Mouse (Mus musculus): ENCODE measurements around the gene Car11. TPM values are rescaled to one million over a fixed set of nuclear protein-coding genes. Genes with fewer than 3 reads are reported as not detected.
A peak's percentile ranks its signal among the peaks of the same experiment; 100 is the strongest.

Gene Car11
- polyA plus RNA-seq, 1 experiment from 2014 or later = 8.0 TPM

- H3K9me3 ChIP-seq (ENCODE audit: control insufficient read depth, low read length) = no peaks in the 10 kb centered on the region
- H3K4me3 ChIP-seq (ENCODE audit: control insufficient read depth in 1 of 2, insufficient read depth in 1 of 2, low read depth in 1 of 2, low read length in 2 of 2) = no peak overlapping the region
- H3K27me3 ChIP-seq (ENCODE audit: control insufficient read depth, insufficient read depth, low read length) = no peaks in the 10 kb centered on the region
- H3K36me3 ChIP-seq (ENCODE audit: control insufficient read depth, insufficient read depth, low read length) = no peaks in the 10 kb centered on the region
- peaks cover 5 to 15% of the 10 kb centered on the region in 2 experiments for H3K4me1 ChIP-seq (ENCODE audit: control insufficient read depth in 2 of 2, insufficient read depth in 2 of 2, low read length in 2 of 2)
- H3K4me2 ChIP-seq (ENCODE audit: low read length) = 0 out of 2 replicates have a peak overlapping the region, but pooled peaks have one; percentile 19
- 29% methylated on average over 14 of the region's 14 CpGs for WGBS
- ATAC-seq (ENCODE audit: insufficient number of reproducible peaks, insufficient read depth, low FRiP score, low read depth) = peak; percentile 15; the same call in 1 of the 2 replicates
- no peak overlapping the region for H3K9ac ChIP-seq (ENCODE audit: low read length)
- no peak overlapping the region; a peak in 1 of 4 replicates for H3K27ac ChIP-seq (replicated peaks in 1 of 2; ENCODE audit: control insufficient read depth in 1 of 2, insufficient read depth in 1 of 2, low read depth in 2 of 2, low read length in 2 of 2)
These were observed 17.2 kb upstream of the Car11 start for GRCm38 (mm10) chr7:45682144-45683126.

- WGBS = 73% methylated on average over 7 of the region's 7 CpGs
- Histone ChIP-seq H3K9me3 (ENCODE audit: control insufficient read depth, low read length) (no peaks in the 10 kb centered on the region), H3K4me1 (ENCODE audit: control insufficient read depth in 2 of 2, insufficient read depth in 2 of 2, low read length in 2 of 2) (peaks cover 5 to 15% of the 10 kb centered on the region in 2 experiments), H3K9ac (ENCODE audit: low read length) (no peak within 1 kb of the TSS), H3K4me3 (ENCODE audit: control insufficient read depth in 1 of 2, insufficient read depth in 1 of 2, low read depth in 1 of 2, low read length in 2 of 2) (no peak within 1 kb of the TSS), H3K36me3 (ENCODE audit: control insufficient read depth, insufficient read depth, low read length) (no peaks in the 10 kb centered on the region), H3K27me3 (ENCODE audit: control insufficient read depth, insufficient read depth, low read length) (no peaks in the 10 kb centered on the region), H3K4me2 (ENCODE audit: low read length) (no peak within 1 kb of the TSS), H3K27ac (replicated peaks in 1 of 2; ENCODE audit: control insufficient read depth in 1 of 2, insufficient read depth in 1 of 2, low read depth in 2 of 2, low read length in 2 of 2) (no peak within 1 kb of the TSS)
- ATAC-seq (ENCODE audit: insufficient number of reproducible peaks, insufficient read depth, low FRiP score, low read depth) = no peak
These were observed 16.1 kb upstream of the Car11 start, which contains the start of gene Ntn5 for GRCm38 (mm10) chr7:45683396-45684050. Ntn5 (plus strand) TSS chr7:45684022.

GRCm38 (mm10) chr7:45685811-45686210 is 13.8 kb upstream of the Car11 start:
- 67% methylated on average over 10 of the region's 10 CpGs for WGBS
- no peak overlapping the region for H3K9ac ChIP-seq (ENCODE audit: low read length)

GRCm38 (mm10) chr7:45686841-45687240 is 12.8 kb upstream of the Car11 start:
- no peak overlapping the region for H3K4me2 ChIP-seq (ENCODE audit: low read length)
- WGBS = 71% methylated on average over 3 of the region's 3 CpGs
- ATAC-seq (ENCODE audit: insufficient number of reproducible peaks, insufficient read depth, low FRiP score, low read depth) = no peak
- no peak overlapping the region for H3K4me3 ChIP-seq (ENCODE audit: control insufficient read depth in 1 of 2, insufficient read depth in 1 of 2, low read depth in 1 of 2, low read length in 2 of 2)
- peaks cover 19 to 20% of the 10 kb centered on the region in 2 experiments for H3K4me1 ChIP-seq (ENCODE audit: control insufficient read depth in 2 of 2, insufficient read depth in 2 of 2, low read length in 2 of 2)
- H3K9ac ChIP-seq (ENCODE audit: low read length) = no peak overlapping the region
- H3K27ac ChIP-seq (replicated peaks in 1 of 2; ENCODE audit: control insufficient read depth in 1 of 2, insufficient read depth in 1 of 2, low read depth in 2 of 2, low read length in 2 of 2) = no peak overlapping the region
- H3K9me3 ChIP-seq (ENCODE audit: control insufficient read depth, low read length) = no peaks in the 10 kb centered on the region
- no peaks in the 10 kb centered on the region for H3K27me3 ChIP-seq (ENCODE audit: control insufficient read depth, insufficient read depth, low read length)
- no peaks in the 10 kb centered on the region for H3K36me3 ChIP-seq (ENCODE audit: control insufficient read depth, insufficient read depth, low read length)

More at GRCm38 (mm10) chr7:45685811-45686210, 13.8 kb upstream of the Car11 start:
- H3K9me3 ChIP-seq (ENCODE audit: control insufficient read depth, low read length) = no peaks in the 10 kb centered on the region
- H3K36me3 ChIP-seq (ENCODE audit: control insufficient read depth, insufficient read depth, low read length) = no peaks in the 10 kb centered on the region
- H3K27ac ChIP-seq (replicated peaks in 1 of 2; ENCODE audit: control insufficient read depth in 1 of 2, insufficient read depth in 1 of 2, low read depth in 2 of 2, low read length in 2 of 2) = no peak overlapping the region
- ATAC-seq (ENCODE audit: insufficient number of reproducible peaks, insufficient read depth, low FRiP score, low read depth) = no peak
- H3K4me2 ChIP-seq (ENCODE audit: low read length) = no peak overlapping the region
- no peaks in the 10 kb centered on the region for H3K27me3 ChIP-seq (ENCODE audit: control insufficient read depth, insufficient read depth, low read length)
- no peak overlapping the region for H3K4me3 ChIP-seq (ENCODE audit: control insufficient read depth in 1 of 2, insufficient read depth in 1 of 2, low read depth in 1 of 2, low read length in 2 of 2)
- peaks cover 19 to 28% of the 10 kb centered on the region in 2 experiments for H3K4me1 ChIP-seq (ENCODE audit: control insufficient read depth in 2 of 2, insufficient read depth in 2 of 2, low read length in 2 of 2)

GRCm38 (mm10) chr7:45689099-45689498 is 10.5 kb upstream of the Car11 start:
- no peak for ATAC-seq (ENCODE audit: insufficient number of reproducible peaks, insufficient read depth, low FRiP score, low read depth)
- 61% methylated on average over 6 of the region's 6 CpGs for WGBS
- Histone ChIP-seq H3K4me1 (ENCODE audit: control insufficient read depth in 2 of 2, insufficient read depth in 2 of 2, low read length in 2 of 2) (peaks cover 16 to 20% of the 10 kb centered on the region in 2 experiments), H3K27me3 (ENCODE audit: control insufficient read depth, insufficient read depth, low read length) (no peaks in the 10 kb centered on the region), H3K36me3 (ENCODE audit: control insufficient read depth, insufficient read depth, low read length) (no peaks in the 10 kb centered on the region), H3K4me3 (ENCODE audit: control insufficient read depth in 1 of 2, insufficient read depth in 1 of 2, low read depth in 1 of 2, low read length in 2 of 2) (no peak overlapping the region), H3K4me2 (ENCODE audit: low read length) (no peak overlapping the region), H3K9ac (ENCODE audit: low read length) (peak overlapping the region; percentile 3; the same call in 1 of the 2 replicates), H3K9me3 (ENCODE audit: control insufficient read depth, low read length) (no peaks in the 10 kb centered on the region), H3K27ac (replicated peaks in 1 of 2; ENCODE audit: control insufficient read depth in 1 of 2, insufficient read depth in 1 of 2, low read depth in 2 of 2, low read length in 2 of 2) (0 out of 4 replicates have a peak overlapping the region, but pooled peaks of 1 of the 2 experiments have one; percentile 57)

DNA sequence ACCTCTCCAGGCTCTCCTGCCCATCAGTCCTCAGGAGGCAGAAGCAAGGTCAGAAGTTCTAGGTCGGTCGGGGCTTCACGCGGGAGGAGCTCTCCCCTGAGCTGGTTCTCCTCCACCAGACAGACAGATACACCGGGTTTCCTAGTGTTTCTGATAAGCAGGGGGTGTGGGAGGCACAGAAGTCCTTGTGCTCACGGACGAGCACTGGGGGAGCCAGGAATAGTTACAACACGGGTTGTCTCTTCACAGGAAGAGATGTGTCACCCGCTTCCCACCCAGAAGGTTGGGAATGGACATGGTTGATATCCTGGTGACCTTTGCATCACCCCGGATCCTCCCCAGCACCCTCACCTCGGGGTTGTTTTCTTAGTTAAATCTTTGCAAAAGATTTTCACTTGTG is 9.8 kb upstream of the Car11 start:
- Histone ChIP-seq H3K4me1 (ENCODE audit: control insufficient read depth in 2 of 2, insufficient read depth in 2 of 2, low read length in 2 of 2) (peaks cover 16 to 20% of the 10 kb centered on the region in 2 experiments), H3K9me3 (ENCODE audit: control insufficient read depth, low read length) (no peaks in the 10 kb centered on the region), H3K27ac (replicated peaks in 1 of 2; ENCODE audit: control insufficient read depth in 1 of 2, insufficient read depth in 1 of 2, low read depth in 2 of 2, low read length in 2 of 2) (peak overlapping the region; percentile 50 to 57), H3K9ac (ENCODE audit: low read length) (peak overlapping the region; percentile 21; the same call in 1 of the 2 replicates), H3K36me3 (ENCODE audit: control insufficient read depth, insufficient read depth, low read length) (no peaks in the 10 kb centered on the region), H3K4me2 (ENCODE audit: low read length) (peak overlapping the region; percentile 17), H3K27me3 (ENCODE audit: control insufficient read depth, insufficient read depth, low read length) (no peaks in the 10 kb centered on the region), H3K4me3 (ENCODE audit: control insufficient read depth in 1 of 2, insufficient read depth in 1 of 2, low read depth in 1 of 2, low read length in 2 of 2) (no peak overlapping the region)
- ATAC-seq (ENCODE audit: insufficient number of reproducible peaks, insufficient read depth, low FRiP score, low read depth) = no peak
- WGBS = 10% methylated on average over 11 of the region's 11 CpGs

DNA sequence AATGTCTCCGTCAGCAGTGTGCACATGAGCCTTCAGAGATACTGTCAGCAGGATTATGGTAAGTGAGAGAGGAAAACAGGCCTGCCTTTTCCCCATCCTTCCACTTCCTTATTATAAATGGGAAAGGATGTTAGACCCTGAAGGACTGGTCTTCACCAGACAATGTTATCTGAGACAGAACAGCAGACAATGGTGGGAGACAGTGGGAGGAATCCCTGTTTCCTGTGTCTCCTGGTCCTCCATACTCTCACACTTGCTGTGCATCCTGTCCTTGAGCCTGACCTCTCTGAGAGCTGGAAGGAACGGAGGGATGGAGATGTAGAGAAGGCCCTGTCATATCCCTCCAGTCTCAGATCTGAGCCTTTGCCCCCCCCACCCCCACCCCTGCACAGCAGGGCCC is 7.3 kb upstream of the Car11 start:
- 52% methylated on average over 2 of the region's 2 CpGs for WGBS
- no peak for ATAC-seq (ENCODE audit: insufficient number of reproducible peaks, insufficient read depth, low FRiP score, low read depth)
- Histone ChIP-seq H3K9me3 (ENCODE audit: control insufficient read depth, low read length) (no peaks in the 10 kb centered on the region), H3K27ac (replicated peaks in 1 of 2; ENCODE audit: control insufficient read depth in 1 of 2, insufficient read depth in 1 of 2, low read depth in 2 of 2, low read length in 2 of 2) (no peak overlapping the region), H3K27me3 (ENCODE audit: control insufficient read depth, insufficient read depth, low read length) (no peaks in the 10 kb centered on the region), H3K9ac (ENCODE audit: low read length) (no peak overlapping the region; the same call in 1 of the 2 replicates), H3K4me1 (ENCODE audit: control insufficient read depth in 2 of 2, insufficient read depth in 2 of 2, low read length in 2 of 2) (peaks cover 16 to 20% of the 10 kb centered on the region in 2 experiments), H3K36me3 (ENCODE audit: control insufficient read depth, insufficient read depth, low read length) (no peaks in the 10 kb centered on the region), H3K4me2 (ENCODE audit: low read length) (no peak overlapping the region), H3K4me3 (ENCODE audit: control insufficient read depth in 1 of 2, insufficient read depth in 1 of 2, low read depth in 1 of 2, low read length in 2 of 2) (no peak overlapping the region)

Measured in heart, embryonic 14.5 days (tissue).